Mouse (Mus musculus) erythroblast, embryonic 14.5 days (primary cell): ENCODE results near the gene Pax5. TPM values are rescaled to one million over a fixed set of nuclear protein-coding genes. Genes with fewer than 3 reads are reported as not detected.

Source experiments
- H3K27me3 ChIP-seq: 2 replicates; pipeline ENCODE4 v1.6.1; 2012; ENCODE audit warnings: inconsistent platforms; ENCODE audit not compliant: control insufficient read depth
- H3K36me3 ChIP-seq: 2 replicates; pipeline ENCODE4 v1.6.1; 2012; ENCODE audit warnings: mild to moderate bottlenecking, inconsistent platforms; ENCODE audit not compliant: control insufficient read depth
- H3K4me1 ChIP-seq: 2 replicates; pipeline ENCODE4 v1.6.1; 2012; ENCODE audit warnings: inconsistent platforms; ENCODE audit not compliant: control insufficient read depth
- H3K4me3 ChIP-seq: replicated peaks from 2 replicates; pipeline ENCODE3; 2012; ENCODE audit warnings: moderate library complexity, mild to moderate bottlenecking, inconsistent platforms
- H3K9me3 ChIP-seq: 2 replicates; pipeline ENCODE4 v1.6.1; 2012; ENCODE audit warnings: low read length, inconsistent platforms, mixed read lengths; ENCODE audit not compliant: control insufficient read depth
- GATA1 ChIP-seq: IDR thresholded peaks from 2 replicates; pipeline ENCODE4 v1.6.1; 2012; ENCODE audit warnings: low read length, inconsistent platforms, mixed read lengths
- TAL1 ChIP-seq: IDR thresholded peaks from 3 replicates; pipeline ENCODE4 v1.6.1; 2012; ENCODE audit warnings: low read length, inconsistent platforms, mixed read lengths
- polyA plus RNA-seq: library from polyadenylated mRNA; stranded (reverse); fragments of >175 nt; gene quantifications from 2 replicates; pipeline ENCODE4 v1.2.3, GENCODE M21; 2012

Gene Pax5
- polyA plus RNA-seq, 1 experiment = 0.12 TPM

DNA sequence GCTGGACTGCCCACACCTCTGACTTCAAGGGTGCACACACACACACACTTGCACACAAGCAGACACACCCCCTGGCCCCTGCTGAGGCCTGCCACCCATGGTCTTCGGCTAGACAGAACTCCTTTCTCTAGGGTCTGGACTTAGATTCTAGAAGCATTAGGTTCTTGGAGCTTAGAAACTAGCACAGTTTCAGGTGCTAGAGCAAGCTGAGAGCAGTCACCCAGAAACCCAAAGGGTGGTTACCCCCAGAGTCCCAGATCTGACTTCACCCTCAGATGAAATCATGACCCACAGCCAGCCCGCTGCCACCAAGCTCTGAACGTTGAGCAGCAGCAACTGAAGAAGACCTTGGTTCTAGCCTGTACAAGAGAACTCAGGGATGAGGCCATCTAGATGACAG is 38.8 kb downstream of the Pax5 start:
- no peak for TF ChIP-seq TAL1
- no peak for TF ChIP-seq GATA1
- Histone ChIP-seq H3K27me3 (peaks cover 6% of the 10 kb centered on the region), H3K4me1 (no peaks in the 10 kb centered on the region), H3K36me3 (no peaks in the 10 kb centered on the region), H3K4me3 (no peak overlapping the region), H3K9me3 (peaks cover 3% of the 10 kb centered on the region; the same call in 1 of the 2 replicates)

DNA sequence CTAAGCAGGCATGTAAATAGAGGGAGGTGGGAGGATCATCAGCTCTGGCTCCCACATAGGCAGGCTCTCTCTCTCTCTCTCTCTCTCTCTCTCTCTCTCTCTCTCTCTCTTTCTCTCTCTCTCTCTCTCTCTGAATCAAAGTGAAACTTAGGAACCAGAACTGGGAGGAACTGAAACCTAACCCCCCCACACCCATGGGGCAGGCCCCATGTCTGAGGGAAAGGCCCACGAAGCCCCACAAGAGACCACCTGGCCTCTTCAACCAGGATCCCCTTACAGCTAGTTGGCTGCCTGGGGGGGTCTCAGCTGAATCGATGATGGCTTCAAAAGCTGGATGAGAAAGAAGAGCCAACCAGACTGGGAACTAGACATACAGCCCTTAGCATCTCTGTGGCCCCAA is 39.3 kb downstream of the Pax5 start:
- Histone ChIP-seq H3K4me1 (no peaks in the 10 kb centered on the region), H3K4me3 (no peak overlapping the region), H3K36me3 (no peaks in the 10 kb centered on the region), H3K27me3 (peaks cover 10% of the 10 kb centered on the region), H3K9me3 (peaks cover 3% of the 10 kb centered on the region; the same call in 1 of the 2 replicates)
- TF ChIP-seq TAL1 = no peak

DNA sequence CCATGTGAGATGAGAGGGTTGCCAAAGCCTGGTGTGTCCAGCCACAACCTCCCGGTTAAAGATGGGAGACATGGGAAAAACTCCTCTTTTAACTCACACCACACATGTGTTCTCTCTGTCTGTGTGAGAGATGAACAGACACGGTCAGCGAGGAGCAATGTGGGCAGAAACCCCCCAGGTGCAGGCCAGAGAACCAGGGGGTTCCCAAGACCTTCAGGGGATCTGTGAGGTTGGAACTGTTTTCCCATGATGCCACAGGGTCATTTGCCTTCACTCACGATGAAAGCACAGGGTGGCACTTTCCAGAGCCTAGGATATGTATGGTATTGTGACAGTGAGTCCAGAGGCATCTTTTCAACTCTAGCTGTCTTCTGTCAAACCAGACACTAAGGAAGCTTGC is 39.9 kb downstream of the Pax5 start:
- no peaks in the 10 kb centered on the region for H3K4me1 ChIP-seq
- H3K9me3 ChIP-seq = peaks cover 3% of the 10 kb centered on the region; the same call in 1 of the 2 replicates
- peaks cover 17% of the 10 kb centered on the region for H3K27me3 ChIP-seq
- H3K4me3 ChIP-seq = no peak overlapping the region
- no peaks in the 10 kb centered on the region for H3K36me3 ChIP-seq
- no peak for TF ChIP-seq GATA1
- no peak for TF ChIP-seq TAL1

DNA sequence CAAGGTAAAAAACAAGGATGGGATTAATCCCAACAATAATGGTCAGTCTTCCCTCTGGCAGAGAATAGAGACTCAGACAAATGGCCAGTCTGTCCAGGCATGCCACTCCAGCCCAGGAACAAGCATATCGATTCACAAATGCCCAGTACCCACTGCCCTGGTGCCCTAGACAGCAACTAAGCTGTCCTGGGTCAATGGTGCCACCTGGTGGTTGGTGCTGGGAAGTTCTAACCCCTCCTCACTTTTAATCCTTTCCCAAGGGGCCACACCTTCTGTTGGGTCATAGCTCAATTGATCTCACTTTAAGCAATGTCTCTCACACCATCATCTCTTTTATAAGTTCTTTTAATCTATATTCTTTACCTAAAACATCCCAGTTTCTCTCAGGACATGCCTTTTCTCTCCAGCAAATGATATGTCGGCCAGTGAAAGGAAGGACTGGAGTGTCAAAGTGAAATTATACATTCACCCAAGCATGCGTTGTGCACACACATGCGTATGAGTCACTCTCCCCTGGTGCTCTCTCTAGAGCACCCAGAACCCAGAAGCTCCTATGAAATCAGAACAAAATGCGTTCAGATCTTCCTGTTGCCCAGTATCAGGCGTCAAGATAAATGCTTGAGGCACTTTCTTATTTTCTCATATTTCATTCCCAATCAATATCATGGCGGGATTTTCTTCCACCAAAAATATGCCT is 40.7 kb downstream of the Pax5 start:
- no peak overlapping the region for H3K4me3 ChIP-seq
- peaks cover 24% of the 10 kb centered on the region for H3K27me3 ChIP-seq
- H3K36me3 ChIP-seq = no peaks in the 10 kb centered on the region
- peaks cover 3% of the 10 kb centered on the region; the same call in 1 of the 2 replicates for H3K9me3 ChIP-seq
- TF ChIP-seq GATA1 (no peak), TAL1 (no peak)
- no peaks in the 10 kb centered on the region for H3K4me1 ChIP-seq

DNA sequence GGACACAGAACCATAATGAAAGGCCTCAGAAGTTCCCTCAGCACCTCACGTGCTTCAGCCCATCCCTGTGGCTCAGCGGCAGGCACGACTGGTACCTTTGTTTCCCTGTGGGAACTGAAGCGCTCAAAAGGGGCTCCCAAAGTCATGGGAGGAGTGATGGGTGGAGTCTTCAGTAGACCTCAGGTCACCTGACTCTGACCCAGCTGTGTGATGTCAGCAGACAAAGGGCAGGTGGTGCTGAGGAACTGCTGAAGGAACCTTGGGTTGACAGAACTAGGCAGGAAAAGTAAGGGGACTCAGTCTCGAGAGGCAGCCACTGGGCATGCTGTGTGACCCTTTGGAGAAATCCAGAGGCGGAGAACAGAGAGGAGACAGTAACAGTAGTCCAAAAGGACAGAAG is 41.7 kb downstream of the Pax5 start:
- peaks cover 3% of the 10 kb centered on the region; the same call in 1 of the 2 replicates for H3K9me3 ChIP-seq
- no peak overlapping the region for H3K4me3 ChIP-seq
- no peaks in the 10 kb centered on the region for H3K36me3 ChIP-seq
- TF ChIP-seq GATA1 (no peak), TAL1 (no peak)
- peaks cover 35% of the 10 kb centered on the region for H3K27me3 ChIP-seq
- H3K4me1 ChIP-seq = no peaks in the 10 kb centered on the region

DNA sequence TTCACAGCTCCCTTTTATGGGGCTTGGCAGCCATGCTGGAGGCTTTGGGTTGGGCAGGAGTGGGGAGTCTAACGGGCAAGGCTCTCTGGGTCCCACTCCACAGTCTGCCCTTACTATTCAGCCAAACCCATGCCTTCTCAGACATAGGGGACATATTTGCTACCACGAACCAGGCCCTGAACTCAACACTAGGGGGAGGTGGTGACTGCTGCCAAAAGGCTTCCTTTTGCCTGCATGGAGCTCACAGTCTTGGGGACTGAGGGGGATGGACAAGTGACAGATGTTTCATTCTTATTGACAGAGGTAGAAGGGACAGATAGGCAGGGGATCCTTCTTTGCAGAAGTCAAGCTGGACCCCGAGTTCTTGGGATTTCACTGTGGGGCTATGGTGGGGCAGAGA is 42.1 kb downstream of the Pax5 start:
- H3K27me3 ChIP-seq = peaks cover 39% of the 10 kb centered on the region
- no peak for TF ChIP-seq GATA1
- no peak for TF ChIP-seq TAL1
- no peaks in the 10 kb centered on the region for H3K4me1 ChIP-seq
- H3K9me3 ChIP-seq = peaks cover 3% of the 10 kb centered on the region; the same call in 1 of the 2 replicates
- H3K4me3 ChIP-seq = no peak overlapping the region
- no peaks in the 10 kb centered on the region for H3K36me3 ChIP-seq

DNA sequence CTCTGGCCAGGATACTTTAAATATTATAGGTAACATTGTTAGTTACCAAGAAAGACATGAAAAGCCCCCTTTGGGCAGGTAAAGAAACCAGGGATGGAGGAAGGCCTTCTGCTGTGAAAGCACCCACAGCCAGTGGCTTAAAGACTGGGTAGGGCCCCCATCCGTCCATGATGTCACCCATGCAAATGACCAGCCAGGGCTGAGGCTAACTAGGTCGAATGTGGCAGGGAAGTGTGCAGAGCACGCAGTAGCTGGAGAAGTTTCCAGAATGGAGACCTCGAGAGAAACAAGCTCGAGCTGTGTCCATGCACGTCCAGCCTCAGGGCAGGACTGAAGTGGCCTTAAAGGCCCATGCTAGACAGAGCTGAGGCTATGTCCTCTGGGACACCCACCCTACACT is 42.9 kb downstream of the Pax5 start:
- TF ChIP-seq TAL1 = no peak
- TF ChIP-seq GATA1 = no peak
- no peaks in the 10 kb centered on the region for H3K36me3 ChIP-seq
- H3K4me1 ChIP-seq = no peaks in the 10 kb centered on the region
- peaks cover 3% of the 10 kb centered on the region; the same call in 1 of the 2 replicates for H3K9me3 ChIP-seq
- H3K27me3 ChIP-seq = peaks cover 47% of the 10 kb centered on the region
- no peak overlapping the region for H3K4me3 ChIP-seq

DNA sequence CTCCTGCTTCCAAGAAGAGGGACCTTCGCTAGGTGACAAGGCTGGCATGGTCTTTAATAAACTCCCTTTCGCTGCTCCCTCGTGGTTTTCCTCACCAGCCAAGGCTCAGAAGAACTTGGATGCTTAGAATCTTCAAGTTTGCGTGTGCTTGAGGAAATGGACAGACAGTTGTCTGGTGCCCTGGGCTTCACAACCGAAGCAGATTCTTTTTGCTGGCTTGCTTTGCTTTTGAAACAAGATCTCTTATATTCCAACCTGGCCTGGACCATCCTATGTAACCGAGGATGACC is 45.6 kb downstream of the Pax5 start:
- TF ChIP-seq TAL1 = no peak
- TF ChIP-seq GATA1 = no peak
- H3K27me3 ChIP-seq = peaks cover 58% of the 10 kb centered on the region
- H3K36me3 ChIP-seq = no peaks in the 10 kb centered on the region
- H3K4me1 ChIP-seq = no peaks in the 10 kb centered on the region
- no peak overlapping the region for H3K4me3 ChIP-seq
- peaks cover 3% of the 10 kb centered on the region; the same call in 1 of the 2 replicates for H3K9me3 ChIP-seq

DNA sequence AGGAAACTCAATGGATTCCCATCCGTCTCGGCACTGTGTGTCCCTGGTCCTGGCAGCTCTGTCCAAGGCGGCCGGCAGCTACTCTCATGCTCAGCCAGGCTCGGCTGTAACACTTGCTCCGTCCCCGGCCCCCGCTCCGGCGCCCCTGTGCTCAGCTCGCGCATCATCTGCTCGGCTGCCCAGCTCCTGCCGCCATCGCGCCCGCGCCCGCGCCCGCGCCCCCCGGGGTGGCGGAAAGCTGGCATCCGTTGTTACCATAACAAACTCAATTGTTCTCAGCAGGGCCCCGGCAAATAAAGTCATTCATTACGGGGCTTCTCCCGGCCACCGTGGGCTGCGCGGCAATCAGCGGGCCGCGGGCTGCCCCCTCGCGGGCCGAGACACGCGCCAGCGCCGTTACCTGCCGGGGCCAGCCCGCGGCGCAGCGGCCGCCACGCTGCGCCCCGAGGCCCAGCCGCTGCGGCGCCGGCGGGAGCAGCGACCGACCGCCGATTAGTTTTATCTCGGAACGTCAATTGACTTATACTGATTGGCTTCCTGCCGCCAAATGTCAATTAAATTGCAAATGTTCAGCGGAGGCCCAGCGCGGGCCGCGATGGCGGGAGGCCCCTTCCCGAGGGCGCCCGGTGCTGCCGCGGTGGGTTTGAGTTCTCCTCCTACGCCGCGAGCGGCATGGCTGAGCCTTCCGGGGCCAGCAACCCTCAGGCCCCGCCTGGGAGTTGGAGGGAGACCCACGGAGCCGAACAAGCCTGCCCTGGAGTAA is 46.1 kb downstream of the Pax5 start:
- Histone ChIP-seq H3K4me3 (no peak overlapping the region), H3K36me3 (no peaks in the 10 kb centered on the region), H3K9me3 (no peaks in the 10 kb centered on the region; the same call in 1 of the 2 replicates), H3K4me1 (no peaks in the 10 kb centered on the region), H3K27me3 (peaks cover 58% of the 10 kb centered on the region)
- TF ChIP-seq TAL1 = no peak
